Mouse (Mus musculus): ENCODE results near the gene Slc25a28. TPM values are rescaled to one million over a fixed set of nuclear protein-coding genes. Genes with fewer than 3 reads are reported as not detected.

Gene Slc25a28
- total and polyA plus RNA-seq, 2 experiments from 2014 or later, result 16.1 to 53.1 TPM

GRCm38 (mm10) chr19:43669136-43669759, 5.4 kb downstream of the Slc25a28 start:
- Histone ChIP-seq H3K4me2 (ENCODE audit: low read depth, low read length) (no peak overlapping the region), H3K9ac (replicated peaks; ENCODE audit: low read length) (no peak overlapping the region), H3K4me3 (ENCODE audit: low read length) (no peak overlapping the region), H3K4me1 (ENCODE audit: insufficient read depth, low read length) (peaks cover 16% of the 10 kb centered on the region), H3K27me3 (ENCODE audit: insufficient read depth, low read length) (no peaks in the 10 kb centered on the region), H3K27ac (no peak overlapping the region), H3K9me3 (ENCODE audit: low read length) (no peaks in the 10 kb centered on the region), H3K36me3 (ENCODE audit: insufficient read depth, low read length) (peaks cover 3% of the 10 kb centered on the region; the same call in 1 of the 2 replicates)
- TF ChIP-seq CTCF (IDR thresholded peaks at IDR 0.05; ENCODE audit: low read depth), result no peak
- 87% methylated on average over 8 of the region's 8 CpGs for WGBS
- DNase-seq (ENCODE audit: low spot score) (no peak), ATAC-seq (no peak)

GRCm38 (mm10) chr19:43667430-43667809, 7.3 kb downstream of the Slc25a28 start:
- 0 out of 2 replicates have a peak, but pooled peaks cover 3% of the 10 kb centered on the region for H3K4me1 ChIP-seq (ENCODE audit: insufficient read depth, low read length)
- peaks cover 11% of the 10 kb centered on the region; the same call in 1 of the 2 replicates for H3K36me3 ChIP-seq (ENCODE audit: insufficient read depth, low read length)
- no peak overlapping the region for H3K9ac ChIP-seq (replicated peaks; ENCODE audit: low read length)
- peak; percentile 48 for TF ChIP-seq CTCF (IDR thresholded peaks at IDR 0.05; ENCODE audit: low read depth)
- 51% methylated on average over 4 of the region's 4 CpGs for WGBS
- H3K4me3 ChIP-seq (ENCODE audit: low read length), result no peak overlapping the region
- H3K27me3 ChIP-seq (ENCODE audit: insufficient read depth, low read length), result no peaks in the 10 kb centered on the region
- ATAC-seq (0 out of 2 replicates have a peak, but pooled peaks have one; percentile 10), DNase-seq (ENCODE audit: low spot score) (peak; percentile 37)
- no peaks in the 10 kb centered on the region for H3K9me3 ChIP-seq (ENCODE audit: low read length)
- no peak overlapping the region for H3K4me2 ChIP-seq (ENCODE audit: low read depth, low read length)
- no peak overlapping the region for H3K27ac ChIP-seq

- ATAC-seq, result no peak
- no peak for TF ChIP-seq CTCF (IDR thresholded peaks at IDR 0.05; ENCODE audit: low read depth)
- no peak for DNase-seq (ENCODE audit: low spot score)
- H3K4me2 ChIP-seq (ENCODE audit: low read depth, low read length), result no peak overlapping the region
- H3K27me3 ChIP-seq (ENCODE audit: insufficient read depth, low read length), result no peaks in the 10 kb centered on the region
- WGBS, result 83% methylated on average over 22 of the region's 22 CpGs
- no peaks in the 10 kb centered on the region for H3K4me1 ChIP-seq (ENCODE audit: insufficient read depth, low read length)
- peaks cover 11% of the 10 kb centered on the region; the same call in 1 of the 2 replicates for H3K36me3 ChIP-seq (ENCODE audit: insufficient read depth, low read length)
- H3K27ac ChIP-seq, result no peak overlapping the region
- H3K9ac ChIP-seq (replicated peaks; ENCODE audit: low read length), result no peak overlapping the region
- no peak overlapping the region for H3K4me3 ChIP-seq (ENCODE audit: low read length)
- H3K9me3 ChIP-seq (ENCODE audit: low read length), result no peaks in the 10 kb centered on the region
Observed at GRCm38 (mm10) chr19:43666661-43667429, 7.8 kb downstream of the Slc25a28 start.

GRCm38 (mm10) chr19:43665441-43666048, 9.1 kb downstream of the Slc25a28 start:
- Histone ChIP-seq H3K4me1 (ENCODE audit: insufficient read depth, low read length) (no peaks in the 10 kb centered on the region), H3K36me3 (ENCODE audit: insufficient read depth, low read length) (peaks cover 11% of the 10 kb centered on the region; the same call in 1 of the 2 replicates), H3K27me3 (ENCODE audit: insufficient read depth, low read length) (no peaks in the 10 kb centered on the region), H3K27ac (no peak overlapping the region), H3K9ac (replicated peaks; ENCODE audit: low read length) (no peak overlapping the region), H3K4me3 (ENCODE audit: low read length) (no peak overlapping the region), H3K4me2 (ENCODE audit: low read depth, low read length) (no peak overlapping the region), H3K9me3 (ENCODE audit: low read length) (no peaks in the 10 kb centered on the region)
- DNase-seq (ENCODE audit: low spot score) (peak; percentile 82), ATAC-seq (no peak)
- 56% methylated on average over 12 of the region's 12 CpGs for WGBS
- peak; percentile 89 for TF ChIP-seq CTCF (IDR thresholded peaks at IDR 0.05; ENCODE audit: low read depth)

- no peak for DNase-seq (ENCODE audit: low spot score)
- Histone ChIP-seq H3K4me1 (ENCODE audit: insufficient read depth, low read length) (no peaks in the 10 kb centered on the region), H3K4me2 (ENCODE audit: low read depth, low read length) (no peak overlapping the region), H3K4me3 (ENCODE audit: low read length) (no peak overlapping the region), H3K27ac (no peak overlapping the region), H3K27me3 (ENCODE audit: insufficient read depth, low read length) (no peaks in the 10 kb centered on the region), H3K9me3 (ENCODE audit: low read length) (no peaks in the 10 kb centered on the region), H3K9ac (replicated peaks; ENCODE audit: low read length) (no peak overlapping the region), H3K36me3 (ENCODE audit: insufficient read depth, low read length) (peaks cover 11% of the 10 kb centered on the region; the same call in 1 of the 2 replicates)
- ATAC-seq, result no peak
- WGBS, result 72% methylated on average over 8 of the region's 8 CpGs
- no peak for TF ChIP-seq CTCF (IDR thresholded peaks at IDR 0.05; ENCODE audit: low read depth)
Observed at GRCm38 (mm10) chr19:43663471-43663870, 11.2 kb downstream of the Slc25a28 start.

GRCm38 (mm10) chr19:43662176-43662967, 12.3 kb downstream of the Slc25a28 start:
- Histone ChIP-seq H3K9ac (replicated peaks; ENCODE audit: low read length) (no peak overlapping the region), H3K36me3 (ENCODE audit: insufficient read depth, low read length) (peaks cover 11% of the 10 kb centered on the region; the same call in 1 of the 2 replicates), H3K4me1 (ENCODE audit: insufficient read depth, low read length) (no peaks in the 10 kb centered on the region), H3K9me3 (ENCODE audit: low read length) (no peaks in the 10 kb centered on the region), H3K4me3 (ENCODE audit: low read length) (no peak overlapping the region), H3K27ac (no peak overlapping the region), H3K4me2 (ENCODE audit: low read depth, low read length) (no peak overlapping the region), H3K27me3 (ENCODE audit: insufficient read depth, low read length) (no peaks in the 10 kb centered on the region)
- peak; percentile 64 for TF ChIP-seq CTCF (IDR thresholded peaks at IDR 0.05; ENCODE audit: low read depth)
- DNase-seq (ENCODE audit: low spot score) (peak; percentile 66), ATAC-seq (peak; percentile 66)
- 34% methylated on average over 19 of the region's 19 CpGs for WGBS
